Mouse (Mus musculus) megakaryocyte, embryonic 14.5 days (primary cell): ENCODE results near the gene Tnni2.

Experiments
- FLI1 ChIP-seq: IDR thresholded peaks from 2 replicates; pipeline ENCODE4 v1.6.1; 2012; ENCODE audit warnings: low read length, inconsistent platforms, mixed read lengths
- GATA1 ChIP-seq: IDR thresholded peaks from 3 replicates; pipeline ENCODE4 v1.6.1; 2012; ENCODE audit warnings: mixed read lengths, low read length, inconsistent platforms, borderline replicate concordance

DNA sequence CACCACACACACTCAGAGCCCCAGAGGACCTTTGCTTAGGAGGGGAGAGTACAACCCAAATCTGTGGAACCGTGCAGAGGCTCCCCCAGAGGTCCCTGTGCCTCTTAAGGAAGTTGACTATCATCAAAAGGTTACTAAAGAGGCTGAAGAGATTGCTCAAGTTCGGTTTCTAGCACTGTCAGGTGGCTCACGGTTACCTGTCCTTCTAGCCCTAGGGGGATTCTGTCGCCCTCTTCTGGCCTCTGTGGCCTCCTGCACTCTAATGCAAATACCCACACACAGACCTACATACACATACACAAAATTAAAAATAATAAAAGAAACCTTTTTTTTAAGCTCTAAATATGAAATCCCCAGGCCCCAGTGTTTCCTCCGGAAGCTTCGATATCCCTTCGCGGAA is 22.9 kb upstream of the Tnni2 start:
- TF ChIP-seq GATA1 (no peak), FLI1 (no peak)
